Mouse (Mus musculus): ENCODE data around the gene Zfp219.

Zfp219 gene

GRCm38 (mm10) chr14:52022244-52022708 lies 1.7 kb upstream of the Zfp219 start:
- ChIA-PET CTCF (interaction anchor here (0.6 to 6.1 kb wide), 14 partner anchors 12 to 402 kb away, joined by 3 to 87 read pairs (median 6); partner anchors contain the start of gene Hnrnpc (in 1 of the 4)), POLR2A (interaction anchor here in 3 of 4 experiments (0.6 to 14.4 kb wide), 88 partner anchors 9 to 1555 kb away, joined by 3 to 245 read pairs (median 5); partner anchors contain the start of genes Hnrnpc (in 3 of the 3), Mettl17 (in 2 of the 3), Arhgef40 (in 1 of the 3) and Chd8 (in 1 of the 3))

- CTCF ChIA-PET: interaction anchor here in 3 of 4 experiments (0.6 to 6.1 kb wide), 6 partner anchors 12 to 403 kb away, joined by 3 to 87 read pairs (median 5); no protein-coding TSS in a partner anchor
- POLR2A ChIA-PET: interaction anchor here in 3 of 4 experiments (0.6 to 14.4 kb wide), 55 partner anchors 8 to 292 kb away, joined by 3 to 245 read pairs (median 10); partner anchors contain the start of genes Hnrnpc (in 3 of the 3), Arhgef40 (in 1 of the 3), Chd8 (in 1 of the 3) and Mettl17 (in 1 of the 3)
Measured at GRCm38 (mm10) chr14:52021568-52022212, 1.2 kb upstream of the Zfp219 start.

- POLR2A ChIA-PET: interaction anchor here (0.6 to 14.4 kb wide), 63 partner anchors 8 to 932 kb away, joined by 3 to 245 read pairs (median 10); partner anchors contain the start of genes Hnrnpc (in 3 of the 4), Mettl17 (in 3 of the 4), Rab2b (in 2 of the 4) and Tox4 (in 2 of the 4)
- CTCF ChIA-PET: interaction anchor here in 3 of 4 experiments (1.1 to 6.1 kb wide), 5 partner anchors 12 to 83 kb away, joined by 3 to 87 read pairs (median 8); partner anchors contain the start of gene Hnrnpc (in 1 of the 3)
Measured at GRCm38 (mm10) chr14:52021138-52021529, 601 bp upstream of the Zfp219 start.

- CTCF ChIA-PET: interaction anchor here (0.5 to 6.1 kb wide), 21 partner anchors 9 to 297 kb away, joined by 3 to 87 read pairs (median 4); partner anchors contain the start of genes Hnrnpc (in 1 of the 4), Rab2b (in 1 of the 4), Slc39a2 (in 1 of the 4) and Tox4 (in 1 of the 4)
- POLR2A ChIA-PET: interaction anchor here (0.5 to 14.4 kb wide), 123 partner anchors 8 to 1222 kb away, joined by 3 to 245 read pairs (median 5); partner anchors contain the start of genes Hnrnpc (in 3 of the 4), Mettl3 (in 3 of the 4), Rab2b (in 3 of the 4) and Tox4 (in 3 of the 4)
Measured at GRCm38 (mm10) chr14:52019590-52020340, 768 bp downstream of the Zfp219 start.

- ChIA-PET CTCF (interaction anchor here (0.6 to 6.1 kb wide), 18 partner anchors 9 to 298 kb away, joined by 3 to 87 read pairs (median 5); partner anchors contain the start of genes Rab2b (in 1 of the 4), Slc39a2 (in 1 of the 4) and Tox4 (in 1 of the 4)), POLR2A (interaction anchor here (0.6 to 14.4 kb wide), 70 partner anchors 7 to 294 kb away, joined by 3 to 245 read pairs (median 8); partner anchors contain the start of genes Hnrnpc (in 3 of the 4), Ndrg2 (in 2 of the 4), Arhgef40 (in 1 of the 4) and Chd8 (in 1 of the 4))
Measured at GRCm38 (mm10) chr14:52019051-52019589, 1.4 kb downstream of the Zfp219 start.

GRCm38 (mm10) chr14:52018248-52019050 lies 2.1 kb downstream of the Zfp219 start:
- CTCF ChIA-PET: interaction anchor here (0.6 to 6.1 kb wide), 15 partner anchors 8 to 298 kb away, joined by 3 to 87 read pairs (median 4); partner anchors contain the start of gene Slc39a2 (in 1 of the 4)
- POLR2A ChIA-PET: interaction anchor here (0.5 to 14.4 kb wide), 68 partner anchors 6 to 261 kb away, joined by 3 to 245 read pairs (median 7); partner anchors contain the start of genes Hnrnpc (in 3 of the 4), Mettl17 (in 2 of the 4), Arhgef40 (in 1 of the 4) and Chd8 (in 1 of the 4)

GRCm38 (mm10) chr14:52017662-52018061 lies 2.9 kb downstream of the Zfp219 start:
- CTCF ChIA-PET: interaction anchor here in 3 of 4 experiments (0.8 to 6.1 kb wide), 11 partner anchors 8 to 102 kb away, joined by 3 to 87 read pairs (median 5); partner anchors contain the start of gene Tppp2 (in 1 of the 3)
- POLR2A ChIA-PET: interaction anchor here (0.6 to 14.4 kb wide), 44 partner anchors 6 to 261 kb away, joined by 3 to 245 read pairs (median 10); partner anchors contain the start of genes Hnrnpc (in 2 of the 4), Mettl17 (in 1 of the 4) and Ndrg2 (in 1 of the 4)

GRCm38 (mm10) chr14:52016625-52017405 lies 3.7 kb downstream of the Zfp219 start:
- CTCF ChIA-PET: interaction anchor here in 2 of 4 experiments (0.8 to 6.1 kb wide), 7 partner anchors 7 to 98 kb away, joined by 3 to 87 read pairs (median 4); partner anchors contain the start of gene Tppp2 (in 1 of the 2)
- POLR2A ChIA-PET: interaction anchor here in 3 of 4 experiments (0.6 to 14.4 kb wide), 24 partner anchors 6 to 262 kb away, joined by 3 to 245 read pairs (median 8); partner anchors contain the start of genes Hnrnpc (in 2 of the 3) and Mettl17 (in 1 of the 3)

GRCm38 (mm10) chr14:52015445-52016100 lies 5.0 kb downstream of the Zfp219 start, which contains the start of gene Tmem253:
Gene Tmem253 (plus strand): TSS chr14:52015658.
- POLR2A ChIA-PET: interaction anchor here in 2 of 4 experiments (0.7 to 14.4 kb wide), 9 partner anchors 10 to 104 kb away, joined by 3 to 190 read pairs (median 4); partner anchors contain the start of gene Hnrnpc (in 1 of the 2)
- CTCF ChIA-PET: interaction anchor here in 2 of 4 experiments (0.7 to 0.8 kb wide), 2 partner anchors 9 to 97 kb away, joined by 3 to 4 read pairs; partner anchors contain the start of gene Tppp2 (in 1 of the 2)

GRCm38 (mm10) chr14:52014761-52015311 lies 5.7 kb downstream of the Zfp219 start:
- ChIA-PET POLR2A (interaction anchor here in 2 of 4 experiments (1.0 to 14.4 kb wide), 4 partner anchors 10 to 87 kb away, joined by 3 to 190 read pairs (median 47); partner anchors contain the start of gene Hnrnpc (in 1 of the 2)), CTCF (no interaction called here)

GRCm38 (mm10) chr14:52014271-52014760 lies 6.2 kb downstream of the Zfp219 start:
- POLR2A ChIA-PET: interaction anchor here in 3 of 4 experiments (0.6 to 6.7 kb wide), 25 partner anchors 6 to 138 kb away, joined by 3 to 245 read pairs (median 6); partner anchors contain the start of genes Zfp219 (in 2 of the 3), Hnrnpc (in 1 of the 3) and Mettl17 (in 1 of the 3)
- CTCF ChIA-PET: interaction anchor here in 2 of 4 experiments (0.5 to 1.5 kb wide), 3 partner anchors 9 to 228 kb away, joined by 3 to 7 read pairs (median 3); no protein-coding TSS in a partner anchor

GRCm38 (mm10) chr14:52013771-52014219 lies 6.7 kb downstream of the Zfp219 start:
- CTCF ChIA-PET: interaction anchor here in 3 of 4 experiments (0.5 to 1.5 kb wide), 7 partner anchors 9 to 227 kb away, joined by 3 to 7 read pairs (median 3); no protein-coding TSS in a partner anchor
- POLR2A ChIA-PET: interaction anchor here in 3 of 4 experiments (0.6 to 6.7 kb wide), 33 partner anchors 7 to 531 kb away, joined by 3 to 245 read pairs (median 5); partner anchors contain the start of genes Hnrnpc (in 2 of the 3), Zfp219 (in 2 of the 3), Mettl17 (in 1 of the 3) and Supt16 (in 1 of the 3)

- CTCF ChIA-PET: interaction anchor here in 3 of 4 experiments (0.5 to 1.5 kb wide), 6 partner anchors 8 to 130 kb away, joined by 3 to 17 read pairs (median 4); no protein-coding TSS in a partner anchor
- POLR2A ChIA-PET: interaction anchor here in 3 of 4 experiments (0.6 to 6.7 kb wide), 37 partner anchors 8 to 532 kb away, joined by 3 to 245 read pairs (median 5); partner anchors contain the start of genes Hnrnpc (in 2 of the 3), Zfp219 (in 2 of the 3), Mettl17 (in 1 of the 3) and Rab2b (in 1 of the 3)
Measured at GRCm38 (mm10) chr14:52013021-52013610, 7.4 kb downstream of the Zfp219 start.
